Mouse (Mus musculus) layer of hippocampus, postnatal 25 days (tissue): ENCODE measurements around the gene Acad11. TPM values are rescaled to one million over a fixed set of nuclear protein-coding genes. Genes with fewer than 3 reads are reported as not detected.

Experiments used
- DNase-seq, 2 experiments: peaks; one replicate each; pipeline ENCODE4 v3.0.0; 2022; ENCODE audit warnings: mixed read lengths in 2 of 2, low spot score in 1 of 2; ENCODE audit errors: extremely low spot score in 1 of 2
- total RNA-seq, 2 experiments: library from RNA; stranded (reverse); gene quantifications; 2 replicates each; pipeline ENCODE4 v1.2.3; 2021

Gene Acad11
- total RNA-seq, result 10 to 100 TPM; 22.1 to 24.3 TPM

DNA sequence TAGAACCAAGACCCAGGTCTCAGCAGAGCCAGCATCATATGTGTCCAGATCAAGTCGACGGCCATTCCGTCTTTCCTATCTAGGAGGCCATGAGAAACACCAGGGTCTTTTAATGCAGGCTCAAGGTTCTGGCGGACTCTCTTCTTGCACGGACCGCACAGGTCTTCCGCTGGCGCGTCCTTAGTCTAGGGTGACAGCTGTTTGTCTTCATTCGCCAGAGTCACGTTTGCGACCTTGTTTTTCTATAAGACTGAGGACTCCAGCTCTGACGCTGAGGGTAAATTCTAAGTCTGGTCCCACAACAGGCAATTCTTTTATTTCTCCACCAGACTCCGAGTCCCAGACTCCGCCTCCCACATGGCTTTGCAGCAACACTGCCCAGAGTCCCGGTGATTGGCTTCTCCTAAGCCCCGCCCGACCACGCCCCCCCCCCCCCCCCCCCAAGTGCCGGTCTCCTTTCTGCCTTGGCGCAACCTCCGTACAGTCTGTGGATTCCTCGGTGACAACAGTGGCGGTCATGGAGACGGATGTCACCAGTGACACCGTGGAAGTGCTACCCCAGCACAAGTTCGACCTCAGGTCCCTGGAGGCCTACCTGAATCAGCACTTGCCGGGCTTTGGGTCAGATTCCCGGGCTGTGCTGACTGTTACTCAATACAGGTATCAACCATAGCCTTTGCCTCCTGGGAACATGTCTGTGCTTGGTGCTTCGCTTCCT, at the start of gene Acad11:
TSS of gene Acad11 (plus strand) at position 134 of the 718 bp plus-strand sequence.
- peak; percentile 81 to 86 for DNase-seq

GRCm38 (mm10) chr9:104014526-104014925, 48.7 kb upstream of the Acad11 start:
- no peak for DNase-seq

DNA sequence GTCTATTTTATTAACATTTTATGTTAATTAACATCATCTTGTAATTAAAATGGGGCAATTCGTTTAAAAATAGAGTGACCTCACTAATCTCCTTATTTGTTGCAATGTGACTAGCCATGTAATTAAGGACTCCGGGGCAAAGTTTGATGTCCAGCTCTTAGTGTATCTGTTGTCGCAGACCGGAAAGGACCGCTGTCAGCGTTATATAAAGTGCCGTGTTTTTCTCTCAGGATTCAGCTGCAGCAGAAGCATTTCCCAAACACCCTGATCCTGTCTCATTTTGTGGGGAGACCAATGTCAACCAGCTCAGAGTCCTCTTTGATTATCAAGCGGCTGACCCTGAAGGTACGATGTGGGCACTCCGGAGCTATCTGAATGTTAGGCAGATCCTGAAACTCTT, 42.2 kb upstream of the Acad11 start:
- no peak for DNase-seq

DNA sequence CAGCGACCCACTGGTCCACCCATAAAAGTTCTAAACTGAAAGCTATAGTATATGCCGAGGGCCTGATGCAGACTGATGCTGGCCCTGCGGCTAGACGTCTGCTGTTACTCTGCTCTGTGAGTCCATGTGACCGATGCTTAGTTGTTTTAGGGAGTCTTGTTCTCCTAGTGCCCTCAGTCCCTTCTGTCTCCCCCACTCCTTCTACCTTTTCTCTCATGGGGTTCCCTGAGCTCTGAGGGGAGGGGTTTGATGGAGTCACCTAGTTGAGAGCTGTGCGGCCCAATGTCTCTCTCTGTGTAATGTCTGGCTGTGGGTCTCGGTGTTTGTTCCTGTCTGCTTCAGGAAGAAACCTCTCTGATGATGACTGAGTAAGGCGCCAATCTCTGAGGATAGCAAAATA, 36.0 kb upstream of the Acad11 start:
- no peak for DNase-seq

- no peak for DNase-seq
These were observed 33.3 kb upstream of the Acad11 start for GRCm38 (mm10) chr9:104029861-104030260.

GRCm38 (mm10) chr9:104034231-104034630, 28.9 kb upstream of the Acad11 start:
- DNase-seq, result no peak

GRCm38 (mm10) chr9:104034718-104035117, 28.5 kb upstream of the Acad11 start:
- no peak for DNase-seq

GRCm38 (mm10) chr9:104035261-104036015, 27.7 kb upstream of the Acad11 start:
- peak; percentile 38 to 83 for DNase-seq

- DNase-seq, result no peak
These were observed 24.9 kb upstream of the Acad11 start for GRCm38 (mm10) chr9:104038266-104038665.

- no peak for DNase-seq
These were observed 24.0 kb upstream of the Acad11 start for GRCm38 (mm10) chr9:104039031-104039695.

DNA sequence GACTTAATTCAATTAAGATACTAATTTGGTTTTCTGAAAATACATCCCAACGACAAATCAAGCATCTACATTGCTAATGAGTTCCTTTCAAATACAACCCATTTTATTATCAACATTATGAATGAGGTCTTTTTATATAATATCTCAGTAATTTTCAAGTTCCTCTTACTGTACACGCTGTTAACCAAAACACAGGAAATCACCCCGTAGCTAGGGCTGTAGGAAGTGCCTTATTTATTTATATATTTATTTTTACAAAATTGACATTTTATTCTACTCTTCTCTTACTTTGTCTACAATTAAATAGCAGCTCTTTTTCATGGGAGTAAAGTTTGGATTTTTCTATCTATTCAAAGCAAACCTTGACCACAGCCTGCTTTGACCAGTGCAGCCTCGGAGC, 23.4 kb upstream of the Acad11 start:
- DNase-seq, result no peak

- DNase-seq, result no peak
These were observed 22.8 kb upstream of the Acad11 start, which contains the start of gene Gm28305 for GRCm38 (mm10) chr9:104040362-104040761. TSS of gene Gm28305 (plus strand) at chr9:104040662.

DNA sequence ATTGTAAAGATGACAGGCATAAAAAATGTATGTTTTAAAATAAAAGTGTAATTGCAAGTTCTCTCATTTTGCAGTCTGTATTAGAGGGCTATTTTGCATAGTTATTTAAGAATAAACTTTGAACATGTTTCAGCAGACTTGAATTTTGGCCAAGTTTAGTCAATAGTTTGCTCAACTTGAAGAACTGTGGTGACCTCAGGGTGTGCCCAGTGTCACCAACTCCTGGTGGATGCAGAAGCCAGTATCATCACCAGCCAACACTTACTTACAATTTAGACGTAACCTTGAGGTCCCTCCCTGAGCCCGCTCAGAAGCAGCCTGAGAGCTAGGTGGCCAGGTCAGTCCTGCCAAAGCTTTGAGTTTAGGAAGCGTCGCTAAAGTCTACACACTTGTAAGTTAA, 19.5 kb upstream of the Acad11 start:
- no peak for DNase-seq

DNA sequence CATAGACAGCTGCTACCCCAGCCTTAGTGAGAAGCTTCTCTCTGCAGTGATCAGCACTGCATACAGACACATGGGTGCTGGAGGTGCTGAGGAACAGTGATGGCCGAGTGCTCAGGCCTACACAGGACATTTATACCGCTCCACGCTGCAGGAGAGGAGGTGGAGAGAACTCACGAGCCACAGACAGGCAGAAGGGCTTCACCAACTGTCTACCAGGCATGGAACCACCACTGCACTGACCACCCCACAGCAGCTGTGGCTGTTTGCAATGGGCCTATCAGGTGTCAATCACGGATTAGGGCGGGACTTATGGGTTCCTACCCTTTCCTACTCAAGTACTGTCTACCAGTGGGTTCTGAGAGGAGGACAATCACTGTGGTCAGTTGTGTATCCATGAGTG, 12.1 kb upstream of the Acad11 start:
- DNase-seq, result no peak

GRCm38 (mm10) chr9:104062430-104063243, 540 bp upstream of the Acad11 start, which contains the start of gene Uba5:
TSS of gene Uba5 (minus strand) at chr9:104063134.
- DNase-seq, result peak; percentile 66

DNA sequence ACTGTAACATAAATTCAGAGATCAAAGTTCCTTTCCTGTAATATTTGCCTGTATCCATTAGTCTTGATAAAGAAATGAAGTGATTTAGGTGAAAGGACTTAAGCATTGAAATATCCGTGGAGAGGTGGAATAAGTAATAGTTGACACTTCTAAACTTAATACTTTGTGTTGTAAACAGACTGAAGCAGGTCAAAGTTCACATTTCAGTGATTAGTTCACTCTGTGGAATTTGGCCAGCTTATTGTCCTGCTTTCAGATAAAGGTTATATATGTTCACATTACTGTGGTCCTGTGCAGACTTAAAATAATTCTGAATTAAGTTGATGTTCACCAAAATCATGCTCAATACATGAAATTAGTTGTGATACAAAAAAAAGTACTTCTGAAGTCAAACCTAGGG, 1.4 kb downstream of the Acad11 start:
- no peak for DNase-seq

- DNase-seq, result no peak
These were observed 7.1 kb downstream of the Acad11 start for GRCm38 (mm10) chr9:104070241-104070640.

- DNase-seq, result no peak
These were observed 7.9 kb downstream of the Acad11 start for GRCm38 (mm10) chr9:104070863-104071604.

GRCm38 (mm10) chr9:104075808-104076207, 12.6 kb downstream of the Acad11 start:
- DNase-seq, result no peak

DNA sequence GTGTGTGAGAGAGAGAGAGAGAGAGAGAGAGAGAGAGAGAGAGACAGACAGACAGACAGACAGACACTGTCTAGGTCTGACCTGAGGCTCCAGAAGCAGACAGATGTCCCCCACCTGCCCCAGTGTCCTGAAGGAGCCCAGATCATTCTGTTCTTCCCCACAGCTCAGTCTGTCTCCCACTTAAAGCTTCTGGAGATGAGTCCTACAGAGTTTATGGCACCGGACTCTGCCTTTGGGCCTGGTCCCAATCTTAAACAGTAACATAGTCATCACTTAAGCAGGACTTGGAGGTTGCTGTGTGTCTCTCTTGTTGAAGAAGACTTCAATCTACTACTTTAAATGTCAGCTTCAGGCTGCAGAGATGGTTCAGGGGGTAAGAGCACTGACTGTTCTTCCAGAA, 15.6 kb downstream of the Acad11 start:
- DNase-seq, result no peak
